Mouse (Mus musculus) frontal cortex, postnatal 25 days (tissue): Measurements from ENCODE around the gene 4921524J17Rik.

ENCODE experiments used
- DNase-seq, 2 experiments: peaks; one replicate each; pipeline ENCODE4 v3.0.0; 2022; ENCODE audit warnings: low spot score in 2 of 2

Gene 4921524J17Rik

GRCm38 (mm10) chr8:85381926-85382325 lies 50.7 kb downstream of the 4921524J17Rik start:
- no peak for DNase-seq

- DNase-seq, result no peak
Observed at GRCm38 (mm10) chr8:85380824-85381209, 51.8 kb downstream of the 4921524J17Rik start.

- no peak for DNase-seq
Observed at GRCm38 (mm10) chr8:85380123-85380823, 52.4 kb downstream of the 4921524J17Rik start.

- DNase-seq, result no peak
Observed at GRCm38 (mm10) chr8:85379142-85379781, 53.4 kb downstream of the 4921524J17Rik start.

- DNase-seq, result no peak
Observed at GRCm38 (mm10) chr8:85376516-85376915, 56.1 kb downstream of the 4921524J17Rik start.

- no peak for DNase-seq
Observed at GRCm38 (mm10) chr8:85374286-85374685, 58.3 kb downstream of the 4921524J17Rik start.

GRCm38 (mm10) chr8:85373435-85374039 lies 59.1 kb downstream of the 4921524J17Rik start:
- no peak for DNase-seq

GRCm38 (mm10) chr8:85372465-85372839 lies 60.2 kb downstream of the 4921524J17Rik start:
- no peak for DNase-seq

GRCm38 (mm10) chr8:85371736-85372464 lies 60.7 kb downstream of the 4921524J17Rik start:
- no peak for DNase-seq

- DNase-seq, result no peak
Observed at GRCm38 (mm10) chr8:85365176-85365575, 67.5 kb downstream of the 4921524J17Rik start.

- no peak for DNase-seq
Observed at GRCm38 (mm10) chr8:85364628-85365027, 68.0 kb downstream of the 4921524J17Rik start.

- DNase-seq, result no peak
Observed at GRCm38 (mm10) chr8:85363406-85363805, 69.2 kb downstream of the 4921524J17Rik start.

- no peak for DNase-seq
Observed at GRCm38 (mm10) chr8:85362211-85362610, 70.4 kb downstream of the 4921524J17Rik start.
